Mouse (Mus musculus): ENCODE measurements around the gene Gli2. TPM values are rescaled to one million over a fixed set of nuclear protein-coding genes. Genes with fewer than 3 reads are reported as not detected.

The Gli2 gene
- polyA plus RNA-seq, 1 experiment from 2014 or later, result 11.4 TPM

- Histone ChIP-seq H3K9me3 (no peaks in the 10 kb centered on the region), H3K4me1 (no peaks in the 10 kb centered on the region; the same call in 1 of the 2 replicates), H3K4me3 (replicated peaks) (no peak overlapping the region), H3K36me3 (replicated peaks) (peaks cover 56% of the 10 kb centered on the region), H3K9ac (no peak overlapping the region), H3K4me2 (no peak overlapping the region), H3K27ac (no peak overlapping the region), H3K27me3 (no peaks in the 10 kb centered on the region)
- 83% methylated on average over 9 of the region's 9 CpGs for WGBS
- no peak for ATAC-seq (ENCODE audit: low FRiP score)
Observed at GRCm38 (mm10) chr1:118864735-118865134, 188.7 kb downstream of the Gli2 start.

DNA sequence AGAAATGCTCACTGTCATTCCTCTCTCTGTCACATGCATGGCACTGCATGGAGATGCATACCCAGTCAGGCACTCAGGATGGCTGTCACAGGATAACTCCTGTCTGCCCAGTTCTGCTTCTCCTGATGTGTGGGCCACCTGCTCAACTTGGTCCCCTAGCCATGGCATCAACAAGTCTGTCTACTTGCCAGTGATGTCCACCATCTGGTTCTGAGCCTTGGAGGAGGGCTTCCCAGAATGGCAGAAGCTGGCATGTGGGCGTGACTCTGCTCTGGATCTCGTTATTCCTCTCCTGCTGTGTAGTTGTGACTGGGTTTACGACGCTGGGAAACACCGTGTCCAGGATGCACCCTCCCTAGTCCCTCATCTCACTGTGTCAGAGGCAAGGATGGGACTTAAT lies 189.4 kb downstream of the Gli2 start:
- Histone ChIP-seq H3K4me2 (no peak overlapping the region), H3K9me3 (no peaks in the 10 kb centered on the region), H3K27ac (no peak overlapping the region), H3K9ac (no peak overlapping the region), H3K36me3 (replicated peaks) (peaks cover 63% of the 10 kb centered on the region), H3K27me3 (no peaks in the 10 kb centered on the region), H3K4me1 (no peaks in the 10 kb centered on the region; the same call in 1 of the 2 replicates), H3K4me3 (replicated peaks) (no peak overlapping the region)
- ATAC-seq (ENCODE audit: low FRiP score), result no peak
- whole genome bisulfite sequencing, result 71% methylated on average over 5 of the region's 5 CpGs

GRCm38 (mm10) chr1:118858101-118858500 lies 195.3 kb downstream of the Gli2 start:
- no peak overlapping the region for H3K27ac ChIP-seq
- ATAC-seq (ENCODE audit: low FRiP score), result no peak
- 91% methylated on average over 9 of the region's 9 CpGs for WGBS
- peaks cover 61% of the 10 kb centered on the region for H3K36me3 ChIP-seq (replicated peaks)
- no peaks in the 10 kb centered on the region for H3K9me3 ChIP-seq
- no peaks in the 10 kb centered on the region for H3K27me3 ChIP-seq
- H3K4me1 ChIP-seq, result no peaks in the 10 kb centered on the region
- no peak overlapping the region for H3K9ac ChIP-seq
- no peak overlapping the region for H3K4me3 ChIP-seq (replicated peaks)
- no peak overlapping the region for H3K4me2 ChIP-seq

DNA sequence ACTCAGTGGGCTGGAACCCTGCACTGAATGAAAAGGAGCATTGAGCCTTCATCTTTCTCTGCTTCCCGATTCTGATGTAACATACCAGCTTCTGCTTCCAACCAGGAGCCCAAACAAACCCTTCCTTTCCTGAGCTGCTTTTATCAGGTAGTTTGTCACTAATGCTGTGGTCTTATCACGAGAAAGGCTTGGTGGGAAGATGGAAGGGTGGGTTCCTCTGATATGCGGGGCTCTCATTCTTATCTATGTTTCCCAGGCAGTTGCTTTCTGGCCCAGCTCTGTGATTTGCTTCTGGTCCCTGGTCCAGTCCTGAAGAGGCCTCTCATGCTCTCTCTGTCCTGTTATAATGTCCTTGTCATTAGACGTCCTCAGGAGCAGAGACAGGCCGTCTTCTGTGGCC lies 222.8 kb downstream of the Gli2 start:
- Histone ChIP-seq H3K9ac (no peak overlapping the region), H3K4me3 (replicated peaks) (no peak overlapping the region), H3K36me3 (replicated peaks) (peaks cover 15% of the 10 kb centered on the region), H3K27ac (no peak overlapping the region), H3K4me2 (no peak overlapping the region), H3K27me3 (no peaks in the 10 kb centered on the region), H3K4me1 (0 out of 2 replicates have a peak, but pooled peaks cover under 1% of the 10 kb centered on the region), H3K9me3 (no peaks in the 10 kb centered on the region)
- 77% methylated on average over 5 of the region's 5 CpGs for WGBS
- ATAC-seq (ENCODE audit: low FRiP score), result no peak

DNA sequence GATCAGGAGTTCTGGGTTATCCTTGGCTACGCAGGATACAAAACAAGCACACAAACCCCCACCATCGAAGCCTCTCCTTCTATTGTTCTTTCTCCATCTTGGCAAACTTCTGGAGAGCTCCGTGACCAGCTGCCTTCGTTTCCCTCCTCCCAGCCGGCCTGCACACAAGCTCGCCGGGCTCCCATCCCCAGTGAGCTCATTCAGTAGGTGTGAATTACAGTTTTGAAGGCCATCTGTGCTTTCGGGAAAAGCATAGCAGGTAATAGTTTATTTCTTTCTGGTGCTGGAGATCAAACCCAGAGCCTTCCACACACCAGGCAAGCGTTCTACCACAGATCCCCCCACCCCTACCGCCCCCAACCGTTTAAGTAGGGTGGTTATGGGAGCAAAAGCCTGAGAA lies 226.8 kb downstream of the Gli2 start:
- Histone ChIP-seq H3K4me2 (no peak overlapping the region), H3K36me3 (replicated peaks) (no peaks in the 10 kb centered on the region), H3K27ac (no peak overlapping the region), H3K9ac (no peak overlapping the region), H3K27me3 (no peaks in the 10 kb centered on the region), H3K4me3 (replicated peaks) (no peak overlapping the region), H3K9me3 (peaks cover 6% of the 10 kb centered on the region; the same call in 1 of the 2 replicates), H3K4me1 (peaks cover 4% of the 10 kb centered on the region; the same call in 1 of the 2 replicates)
- ATAC-seq (ENCODE audit: low FRiP score), result no peak
- WGBS, result 83% methylated on average over 11 of the region's 11 CpGs

- H3K4me2 ChIP-seq, result no peak overlapping the region
- peak; percentile 68; the same call in 1 of the 2 replicates for ATAC-seq (ENCODE audit: low FRiP score)
- no peak overlapping the region for H3K4me3 ChIP-seq (replicated peaks)
- peaks cover 4% of the 10 kb centered on the region; the same call in 1 of the 2 replicates for H3K4me1 ChIP-seq
- H3K27ac ChIP-seq, result peak overlapping the region; percentile 21; the same call in 1 of the 2 replicates
- WGBS, result 68% methylated on average over 31 of the region's 31 CpGs
- peaks cover 6% of the 10 kb centered on the region; the same call in 1 of the 2 replicates for H3K9me3 ChIP-seq
- no peak overlapping the region for H3K9ac ChIP-seq
- no peaks in the 10 kb centered on the region for H3K36me3 ChIP-seq (replicated peaks)
- no peaks in the 10 kb centered on the region for H3K27me3 ChIP-seq
Observed at GRCm38 (mm10) chr1:118825467-118826219, 227.8 kb downstream of the Gli2 start.

DNA sequence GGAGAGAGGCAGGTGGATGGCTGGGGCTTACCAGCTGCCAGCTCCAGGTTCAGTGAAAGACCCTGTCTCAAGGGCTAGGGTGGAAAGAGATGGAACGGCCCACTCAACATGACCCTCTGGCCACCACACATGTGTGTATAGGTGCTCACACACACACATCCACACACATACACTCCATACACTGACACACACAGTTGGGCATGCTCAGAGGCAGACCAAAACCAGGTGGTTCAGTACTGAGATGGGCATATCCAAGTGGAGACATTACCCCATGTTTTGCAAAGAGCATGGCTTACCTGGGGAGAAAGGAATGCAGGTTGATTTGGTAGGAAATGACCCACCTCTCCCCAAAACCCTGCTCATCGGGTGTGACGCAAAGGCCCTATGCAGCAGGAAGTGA lies 228.4 kb downstream of the Gli2 start:
- ATAC-seq (ENCODE audit: low FRiP score), result 0 out of 2 replicates have a peak, but pooled peaks have one; percentile 58
- Histone ChIP-seq H3K27ac (0 out of 2 replicates have a peak overlapping the region, but pooled peaks have one; percentile 21), H3K4me1 (peaks cover 4% of the 10 kb centered on the region; the same call in 1 of the 2 replicates), H3K4me2 (no peak overlapping the region), H3K27me3 (no peaks in the 10 kb centered on the region), H3K36me3 (replicated peaks) (no peaks in the 10 kb centered on the region), H3K9ac (no peak overlapping the region), H3K9me3 (peaks cover 6% of the 10 kb centered on the region; the same call in 1 of the 2 replicates), H3K4me3 (replicated peaks) (no peak overlapping the region)
- WGBS, result 93% methylated on average over 3 of the region's 3 CpGs

- no peak overlapping the region for H3K4me3 ChIP-seq (replicated peaks)
- H3K27me3 ChIP-seq, result no peaks in the 10 kb centered on the region
- H3K4me1 ChIP-seq, result peaks cover 4% of the 10 kb centered on the region; the same call in 1 of the 2 replicates
- no peak overlapping the region for H3K27ac ChIP-seq
- H3K9ac ChIP-seq, result no peak overlapping the region
- H3K36me3 ChIP-seq (replicated peaks), result no peaks in the 10 kb centered on the region
- H3K4me2 ChIP-seq, result no peak overlapping the region
- peaks cover 6% of the 10 kb centered on the region; the same call in 1 of the 2 replicates for H3K9me3 ChIP-seq
- 96% methylated on average over 2 of the region's 2 CpGs for WGBS
- ATAC-seq (ENCODE audit: low FRiP score), result no peak
Observed at GRCm38 (mm10) chr1:118822258-118822657, 231.2 kb downstream of the Gli2 start.

DNA sequence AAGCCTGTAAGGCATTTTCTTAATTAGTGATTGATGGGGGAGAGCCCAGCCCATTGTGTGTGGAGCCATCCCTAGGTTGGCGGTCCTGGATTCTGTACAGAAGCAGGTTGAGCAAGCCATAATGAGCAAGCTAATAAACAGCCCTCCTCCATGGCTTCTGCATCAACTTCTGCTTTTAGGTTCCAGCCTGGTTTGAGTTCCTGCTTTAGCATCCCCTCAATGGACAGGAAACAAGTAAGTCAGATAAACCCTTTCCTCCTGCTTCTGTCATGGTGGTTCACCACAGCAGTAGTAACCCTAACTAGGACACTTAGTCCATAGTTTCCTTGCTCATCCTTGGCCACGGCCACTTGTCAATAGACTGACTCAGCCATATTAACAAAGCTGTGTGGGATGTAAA lies 238.4 kb downstream of the Gli2 start:
- WGBS, result 92% methylated on average over 2 of the region's 2 CpGs
- Histone ChIP-seq H3K4me2 (no peak overlapping the region), H3K27ac (no peak overlapping the region), H3K9me3 (no peaks in the 10 kb centered on the region), H3K27me3 (no peaks in the 10 kb centered on the region), H3K4me3 (replicated peaks) (no peak overlapping the region), H3K36me3 (replicated peaks) (no peaks in the 10 kb centered on the region), H3K9ac (no peak overlapping the region), H3K4me1 (no peaks in the 10 kb centered on the region)
- no peak for ATAC-seq (ENCODE audit: low FRiP score)

GRCm38 (mm10) chr1:118810336-118810735 lies 243.1 kb downstream of the Gli2 start:
- Histone ChIP-seq H3K27me3 (no peaks in the 10 kb centered on the region), H3K9ac (no peak overlapping the region), H3K4me3 (replicated peaks) (no peak overlapping the region), H3K4me1 (no peaks in the 10 kb centered on the region), H3K4me2 (no peak overlapping the region), H3K36me3 (replicated peaks) (no peaks in the 10 kb centered on the region), H3K9me3 (no peaks in the 10 kb centered on the region), H3K27ac (no peak overlapping the region)
- ATAC-seq (ENCODE audit: low FRiP score), result no peak
- 76% methylated on average over 4 of the region's 4 CpGs for WGBS

- no peaks in the 10 kb centered on the region for H3K4me1 ChIP-seq
- no peaks in the 10 kb centered on the region for H3K27me3 ChIP-seq
- no peak overlapping the region for H3K4me2 ChIP-seq
- no peak overlapping the region for H3K9ac ChIP-seq
- H3K9me3 ChIP-seq, result no peaks in the 10 kb centered on the region
- ATAC-seq (ENCODE audit: low FRiP score), result no peak
- WGBS, result 93% methylated on average over 3 of the region's 3 CpGs
- H3K4me3 ChIP-seq (replicated peaks), result no peak overlapping the region
- no peaks in the 10 kb centered on the region for H3K36me3 ChIP-seq (replicated peaks)
- no peak overlapping the region for H3K27ac ChIP-seq
Observed at GRCm38 (mm10) chr1:118806727-118807126, 246.7 kb downstream of the Gli2 start.

DNA sequence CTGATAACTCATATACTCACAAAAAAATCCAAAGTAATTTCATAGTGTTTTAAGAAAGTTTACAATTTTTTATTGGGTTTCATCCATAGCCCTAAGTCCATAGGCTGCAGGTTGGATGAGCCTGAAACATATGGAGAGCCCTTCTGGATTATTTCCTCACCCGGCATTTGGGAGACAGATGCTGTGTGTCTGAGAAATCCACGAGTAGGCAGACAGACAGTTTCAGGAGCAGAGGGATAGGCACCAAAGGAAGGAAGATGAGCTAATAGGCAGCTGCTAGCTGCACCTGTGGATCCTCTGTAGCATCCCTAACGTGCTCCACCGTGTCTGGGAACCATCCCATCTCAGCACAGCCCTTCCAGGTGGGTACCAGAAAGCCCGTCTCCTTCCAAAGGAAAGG lies 251.3 kb downstream of the Gli2 start:
- ATAC-seq (ENCODE audit: low FRiP score), result no peak
- no peaks in the 10 kb centered on the region for H3K27me3 ChIP-seq
- WGBS, result 85% methylated on average over 5 of the region's 5 CpGs
- H3K9me3 ChIP-seq, result no peaks in the 10 kb centered on the region
- H3K4me1 ChIP-seq, result no peaks in the 10 kb centered on the region
- H3K36me3 ChIP-seq (replicated peaks), result no peaks in the 10 kb centered on the region
- no peak overlapping the region for H3K4me3 ChIP-seq (replicated peaks)
- H3K27ac ChIP-seq, result no peak overlapping the region
- no peak overlapping the region for H3K9ac ChIP-seq
- no peak overlapping the region for H3K4me2 ChIP-seq

Measured in forebrain, embryonic 12.5 days (tissue).